Mouse (Mus musculus) heart, adult 9 months (tissue): ENCODE measurements around the gene Abcc12.

Source experiments
- DNase-seq, 2 experiments: peaks; one replicate each; pipeline ENCODE4 v3.0.0; 2022; ENCODE audit warnings: low spot score in 2 of 2

Abcc12 gene

GRCm38 (mm10) chr8:86578693-86579092 lies 1.8 kb downstream of the Abcc12 start:
- DNase-seq: no peak

- DNase-seq: peak; percentile 49 to 69
Observed at GRCm38 (mm10) chr8:86578076-86578475, 2.4 kb downstream of the Abcc12 start.

- no peak for DNase-seq
Observed at GRCm38 (mm10) chr8:86577547-86577946, 2.9 kb downstream of the Abcc12 start.

GRCm38 (mm10) chr8:86563674-86564073 lies 16.8 kb downstream of the Abcc12 start:
- no peak for DNase-seq

GRCm38 (mm10) chr8:86561737-86562136 lies 18.7 kb downstream of the Abcc12 start:
- no peak for DNase-seq

- DNase-seq: no peak
Observed at GRCm38 (mm10) chr8:86560688-86561065, 19.8 kb downstream of the Abcc12 start.

- no peak for DNase-seq
Observed at GRCm38 (mm10) chr8:86559947-86560687, 20.4 kb downstream of the Abcc12 start.

- DNase-seq: no peak
Observed at GRCm38 (mm10) chr8:86557186-86558045, 23.1 kb downstream of the Abcc12 start.

- no peak for DNase-seq
Observed at GRCm38 (mm10) chr8:86555564-86555963, 24.9 kb downstream of the Abcc12 start.

- DNase-seq: no peak
Observed at GRCm38 (mm10) chr8:86554220-86554891, 26.1 kb downstream of the Abcc12 start.

- no peak for DNase-seq
Observed at GRCm38 (mm10) chr8:86550516-86550915, 30.0 kb downstream of the Abcc12 start.

GRCm38 (mm10) chr8:86546001-86546400 lies 34.5 kb downstream of the Abcc12 start:
- DNase-seq: no peak

- DNase-seq: no peak
Observed at GRCm38 (mm10) chr8:86540906-86541305, 39.6 kb downstream of the Abcc12 start.

GRCm38 (mm10) chr8:86540376-86540775 lies 40.1 kb downstream of the Abcc12 start:
- no peak for DNase-seq

- DNase-seq: no peak
Observed at GRCm38 (mm10) chr8:86536663-86536987, 43.9 kb downstream of the Abcc12 start.

GRCm38 (mm10) chr8:86535791-86536662 lies 44.5 kb downstream of the Abcc12 start:
- DNase-seq: peak; percentile 79 to 80

GRCm38 (mm10) chr8:86535068-86535560 lies 45.4 kb downstream of the Abcc12 start:
- peak; percentile 27 to 48 for DNase-seq

- no peak for DNase-seq
Observed at GRCm38 (mm10) chr8:86529714-86530113, 50.8 kb downstream of the Abcc12 start.

GRCm38 (mm10) chr8:86527336-86528029 lies 53.0 kb downstream of the Abcc12 start:
- DNase-seq: no peak

- no peak for DNase-seq
Observed at GRCm38 (mm10) chr8:86526808-86527207, 53.7 kb downstream of the Abcc12 start.

GRCm38 (mm10) chr8:86514203-86514602 lies 66.3 kb downstream of the Abcc12 start:
- no peak for DNase-seq
